Mouse (Mus musculus): ENCODE data around the gene Impg1. TPM values are rescaled to one million over a fixed set of nuclear protein-coding genes. Genes with fewer than 3 reads are reported as not detected.

Gene Impg1
- polyA plus RNA-seq, 1 experiment from 2014 or later: 0.06 TPM

GRCm38 (mm10) chr9:80275053-80275771 is 190.1 kb downstream of the Impg1 start:
- Histone ChIP-seq H3K4me3 (no peak overlapping the region), H3K36me3 (no peaks in the 10 kb centered on the region), H3K4me1 (replicated peaks) (no peaks in the 10 kb centered on the region), H3K9ac (no peak overlapping the region), H3K27me3 (no peaks in the 10 kb centered on the region), H3K27ac (replicated peaks) (no peak overlapping the region), H3K4me2 (no peak overlapping the region), H3K9me3 (no peaks in the 10 kb centered on the region)
- 89% methylated on average over 8 of the region's 8 CpGs for WGBS
- ATAC-seq (ENCODE audit: low read depth): no peak

- H3K9ac ChIP-seq: no peak overlapping the region
- H3K4me3 ChIP-seq: no peak overlapping the region
- H3K27ac ChIP-seq (replicated peaks): no peak overlapping the region
- no peak overlapping the region for H3K4me2 ChIP-seq
- no peaks in the 10 kb centered on the region for H3K9me3 ChIP-seq
- H3K27me3 ChIP-seq: no peaks in the 10 kb centered on the region
- WGBS: 65% methylated on average over 1 of the region's 1 CpGs
- no peaks in the 10 kb centered on the region for H3K4me1 ChIP-seq (replicated peaks)
- H3K36me3 ChIP-seq: no peaks in the 10 kb centered on the region
- ATAC-seq (ENCODE audit: low read depth): no peak
Measured at GRCm38 (mm10) chr9:80272951-80273350, 192.3 kb downstream of the Impg1 start.

- Histone ChIP-seq H3K4me3 (no peak overlapping the region), H3K4me2 (no peak overlapping the region), H3K27ac (replicated peaks) (no peak overlapping the region), H3K9ac (no peak overlapping the region), H3K27me3 (no peaks in the 10 kb centered on the region), H3K36me3 (no peaks in the 10 kb centered on the region), H3K4me1 (replicated peaks) (no peaks in the 10 kb centered on the region), H3K9me3 (no peaks in the 10 kb centered on the region)
- ATAC-seq (ENCODE audit: low read depth): no peak
- WGBS: 73% methylated on average over 8 of the region's 8 CpGs
Measured at GRCm38 (mm10) chr9:80269596-80269995, 195.7 kb downstream of the Impg1 start.

- Histone ChIP-seq H3K9ac (no peak overlapping the region), H3K4me3 (no peak overlapping the region), H3K27me3 (no peaks in the 10 kb centered on the region), H3K36me3 (no peaks in the 10 kb centered on the region), H3K27ac (replicated peaks) (no peak overlapping the region), H3K9me3 (no peaks in the 10 kb centered on the region), H3K4me2 (no peak overlapping the region), H3K4me1 (replicated peaks) (no peaks in the 10 kb centered on the region)
- WGBS: 92% methylated on average over 7 of the region's 7 CpGs
- ATAC-seq (ENCODE audit: low read depth): no peak
Measured at GRCm38 (mm10) chr9:80266507-80266906, 198.8 kb downstream of the Impg1 start.

- Histone ChIP-seq H3K4me2 (no peak overlapping the region), H3K27ac (replicated peaks) (no peak overlapping the region), H3K36me3 (no peaks in the 10 kb centered on the region), H3K4me3 (no peak overlapping the region), H3K4me1 (replicated peaks) (no peaks in the 10 kb centered on the region), H3K27me3 (no peaks in the 10 kb centered on the region), H3K9me3 (no peaks in the 10 kb centered on the region), H3K9ac (no peak overlapping the region)
- no peak for ATAC-seq (ENCODE audit: low read depth)
- WGBS: 88% methylated on average over 7 of the region's 7 CpGs
Measured at GRCm38 (mm10) chr9:80266086-80266485, 199.2 kb downstream of the Impg1 start.
